Mouse (Mus musculus): ENCODE results near the gene Rhox2b.
"Not testable (repeated sequence)": the region's sequence is repeated elsewhere in the genome, so short reads cannot be mapped to it uniquely, and the experiment has no call there.

Gene Rhox2b

GRCm38 (mm10) chrX:37411767-37412166 is at the start of gene Rhox2b:
Gene Rhox2b, plus strand, starts transcription at chrX:37412067.
- in situ Hi-C loops (cut with MboI, MseI), result not testable (repeated sequence)

DNA sequence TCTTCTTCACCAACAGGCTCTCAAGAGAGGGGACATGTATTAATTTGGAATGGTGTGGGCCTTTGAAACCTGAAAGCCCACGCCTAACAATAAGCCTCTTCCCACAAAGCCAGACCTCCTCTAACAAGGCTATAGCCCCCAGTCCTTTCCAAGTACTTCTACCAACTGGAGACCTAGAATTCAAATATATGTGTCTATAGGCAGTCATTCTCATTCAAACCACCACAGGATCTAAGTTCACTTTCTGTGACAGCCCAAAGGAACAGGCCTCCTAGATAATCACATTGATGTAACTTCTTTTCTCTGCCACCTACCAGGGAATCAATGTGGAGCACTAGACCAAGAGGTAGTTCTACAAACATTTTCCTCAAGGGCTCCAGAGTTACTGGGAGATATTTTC is 32.1 kb upstream of the Rhox2b start, which contains the start of gene Rhox3a2:
Gene Rhox3a2 (plus strand): TSS at position 301 of the 400 bp plus-strand sequence.
- in situ Hi-C loops (cut with MboI, MseI), result not testable (repeated sequence)

DNA sequence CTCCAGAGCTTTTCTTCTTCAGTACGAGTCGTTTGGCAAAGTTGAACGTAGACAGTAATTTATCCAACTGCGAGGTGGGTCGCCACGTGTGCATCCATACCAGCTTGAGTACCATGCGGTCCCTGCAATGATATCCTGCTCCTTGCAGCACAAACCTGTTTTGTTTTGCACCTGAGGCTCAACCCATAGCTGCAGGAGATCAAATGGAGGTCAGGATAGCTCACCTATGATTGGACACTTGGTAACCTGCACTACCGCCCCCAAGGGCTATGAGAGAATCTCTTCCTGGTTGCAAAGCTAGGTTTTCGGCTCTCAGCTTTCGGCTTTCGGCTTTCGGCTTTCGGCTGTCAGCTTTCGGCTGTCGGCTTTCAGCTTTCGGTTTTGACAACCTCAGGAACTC is 21.3 kb upstream of the Rhox2b start, which contains the start of gene Rhox4a2:
Gene Rhox4a2 (plus strand): TSS at position 301 of the 400 bp plus-strand sequence.
- in situ Hi-C loops (cut with MboI, MseI), result loop anchor here (10.0 kb wide), 1 partner anchor 104 kb away; the partner anchor contains the start of gene Rhox2d

GRCm38 (mm10) chrX:37432194-37432593 is 20.3 kb downstream of the Rhox2b start, which contains the start of gene Rhox4b:
Gene Rhox4b, plus strand, starts transcription at chrX:37432494.
- in situ Hi-C loops (cut with MboI, MseI), result not testable (repeated sequence)

DNA sequence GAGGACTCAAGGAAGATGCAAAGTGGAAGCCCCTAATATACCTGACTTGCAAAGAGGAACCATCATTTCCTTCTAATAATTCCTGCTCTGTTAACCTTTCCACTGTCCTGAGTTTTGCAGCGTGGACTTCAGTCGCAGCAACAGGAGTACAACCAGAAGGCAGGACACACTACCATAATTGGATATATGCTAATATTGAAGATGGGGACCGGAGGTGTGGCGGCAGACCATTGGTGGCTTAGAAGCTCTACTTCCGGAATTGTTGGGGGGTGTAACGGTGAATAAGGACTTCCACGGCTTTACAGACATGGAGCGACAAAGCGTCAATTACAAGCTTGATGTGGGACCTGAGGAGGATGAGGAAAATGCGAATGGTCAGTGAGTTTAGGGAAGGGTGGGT is 41.5 kb downstream of the Rhox2b start, which contains the start of gene Rhox2c:
Gene Rhox2c (plus strand): TSS at position 301 of the 400 bp plus-strand sequence.
- in situ Hi-C loops (cut with MboI, MseI), result loop anchor here (25.0 kb wide), 1 partner anchor 359 kb away; the partner anchor contains the start of gene Rhox5

GRCm38 (mm10) chrX:37458285-37458684 is 46.4 kb downstream of the Rhox2b start, which contains the start of gene Rhox3c:
Gene Rhox3c, plus strand, starts transcription at chrX:37458585.
- in situ Hi-C loops (cut with MboI, MseI), result loop anchor here (25.0 kb wide), 1 partner anchor 354 kb away; the partner anchor contains the start of gene Rhox5

All from regulatory T cell (primary cell).